Mouse (Mus musculus) kidney, embryonic 15.5 days (tissue): ENCODE results near the gene Emx1. TPM values are rescaled to one million over a fixed set of nuclear protein-coding genes. Genes with fewer than 3 reads are reported as not detected.

Experiments used
- ATAC-seq: fragments of 200-750 bp; cut with Nextera tagmentation; replicated peaks from 2 replicates; pipeline ENCODE4 v1.8.0; 2017; ENCODE audit warnings: moderate TSS enrichment; ENCODE audit not compliant: low FRiP score
- H3K27ac ChIP-seq: fragments of 300-500 bp; sonication (generic); 2 replicates; pipeline ENCODE4 v1.5.1; 2015; ENCODE audit warnings: mild to moderate bottlenecking, inconsistent platforms
- H3K27me3 ChIP-seq: fragments of 300-500 bp; sonication (generic); 2 replicates; pipeline ENCODE4 v1.6.1; 2015; ENCODE audit warnings: inconsistent platforms
- H3K36me3 ChIP-seq: fragments of 300-500 bp; sonication (generic); 2 replicates; pipeline ENCODE4 v1.6.1; 2015; ENCODE audit warnings: inconsistent platforms
- H3K4me1 ChIP-seq: fragments of 300-500 bp; sonication (generic); 2 replicates; pipeline ENCODE4 v1.6.1; 2015; ENCODE audit warnings: inconsistent platforms
- H3K4me2 ChIP-seq: fragments of 300-500 bp; sonication (generic); 2 replicates; pipeline ENCODE4 v1.6.1; 2015; ENCODE audit warnings: moderate library complexity, mild to moderate bottlenecking, inconsistent platforms
- H3K4me3 ChIP-seq: fragments of 300-500 bp; sonication (generic); replicated peaks from 2 replicates; pipeline ENCODE4 v1.5.1; 2015; ENCODE audit warnings: mild to moderate bottlenecking, inconsistent platforms
- H3K9ac ChIP-seq: fragments of 300-500 bp; sonication (generic); 2 replicates; pipeline ENCODE4 v1.6.1; 2015; ENCODE audit warnings: mild to moderate bottlenecking, inconsistent platforms
- H3K9me3 ChIP-seq: fragments of 300-500 bp; sonication (generic); replicated peaks from 2 replicates; pipeline ENCODE4 v1.6.1; 2016; ENCODE audit warnings: inconsistent platforms
- WGBS: fragments of 180-500 bp; shearing (Covaris S2); methylation state at CpG from one replicate; pipeline ENCODE4 v1.1.7; 2015; ENCODE audit warnings: mixed read lengths; 5-methylcytosine and 5-hydroxymethylcytosine counted together
- polyA plus RNA-seq: library from polyadenylated mRNA; unstranded; fragments of >200 nt; fragmentation: Nextera tagmentation; extraction: Ambion mirVana; gene quantifications from 2 replicates; pipeline ENCODE4 v1.2.1, GENCODE M21; 2015

The Emx1 gene
- polyA plus RNA-seq, 1 experiment from 2014 or later, result 12.9 TPM

DNA sequence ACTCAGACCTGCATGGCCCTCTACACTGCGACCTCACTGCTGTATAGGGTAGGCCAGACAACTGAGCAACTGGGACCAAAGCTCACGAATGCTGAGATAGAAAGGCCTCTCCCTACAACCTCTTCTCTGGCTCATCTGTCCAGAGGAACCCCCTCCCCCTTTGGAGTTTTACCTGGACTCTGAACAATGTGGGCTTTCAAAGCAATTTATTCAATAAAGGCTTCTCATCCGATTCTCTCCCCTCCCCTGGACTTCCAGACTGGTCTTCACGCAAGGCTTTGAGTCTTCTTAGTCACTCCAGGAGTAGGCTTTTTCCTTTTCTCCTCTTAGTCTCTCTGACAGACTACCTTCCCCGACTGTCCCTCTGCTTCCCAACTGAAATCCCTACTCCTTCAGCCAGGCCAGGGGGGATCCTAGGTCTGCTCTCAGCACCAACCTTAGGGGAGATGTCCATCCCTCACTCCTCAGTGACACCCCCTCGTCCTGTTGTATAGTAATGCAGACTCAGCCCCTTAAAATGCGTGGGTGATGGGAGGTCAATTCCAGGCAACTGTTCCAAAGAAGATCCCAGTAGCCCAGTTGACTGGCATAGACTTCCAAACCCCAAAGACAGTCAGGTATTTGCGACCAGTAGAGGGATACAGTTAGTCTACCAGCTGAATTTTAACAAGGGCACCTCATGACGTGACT lies 4.7 kb downstream of the Emx1 start:
- Histone ChIP-seq H3K4me3 (no peak overlapping the region), H3K27ac (no peak overlapping the region), H3K9me3 (no peaks in the 10 kb centered on the region), H3K4me2 (no peak overlapping the region), H3K27me3 (peaks cover 97% of the 10 kb centered on the region), H3K4me1 (peaks cover 41% of the 10 kb centered on the region), H3K9ac (no peak overlapping the region), H3K36me3 (no peaks in the 10 kb centered on the region)
- no peak for ATAC-seq
- 21% methylated on average over 9 of the region's 9 CpGs for WGBS

DNA sequence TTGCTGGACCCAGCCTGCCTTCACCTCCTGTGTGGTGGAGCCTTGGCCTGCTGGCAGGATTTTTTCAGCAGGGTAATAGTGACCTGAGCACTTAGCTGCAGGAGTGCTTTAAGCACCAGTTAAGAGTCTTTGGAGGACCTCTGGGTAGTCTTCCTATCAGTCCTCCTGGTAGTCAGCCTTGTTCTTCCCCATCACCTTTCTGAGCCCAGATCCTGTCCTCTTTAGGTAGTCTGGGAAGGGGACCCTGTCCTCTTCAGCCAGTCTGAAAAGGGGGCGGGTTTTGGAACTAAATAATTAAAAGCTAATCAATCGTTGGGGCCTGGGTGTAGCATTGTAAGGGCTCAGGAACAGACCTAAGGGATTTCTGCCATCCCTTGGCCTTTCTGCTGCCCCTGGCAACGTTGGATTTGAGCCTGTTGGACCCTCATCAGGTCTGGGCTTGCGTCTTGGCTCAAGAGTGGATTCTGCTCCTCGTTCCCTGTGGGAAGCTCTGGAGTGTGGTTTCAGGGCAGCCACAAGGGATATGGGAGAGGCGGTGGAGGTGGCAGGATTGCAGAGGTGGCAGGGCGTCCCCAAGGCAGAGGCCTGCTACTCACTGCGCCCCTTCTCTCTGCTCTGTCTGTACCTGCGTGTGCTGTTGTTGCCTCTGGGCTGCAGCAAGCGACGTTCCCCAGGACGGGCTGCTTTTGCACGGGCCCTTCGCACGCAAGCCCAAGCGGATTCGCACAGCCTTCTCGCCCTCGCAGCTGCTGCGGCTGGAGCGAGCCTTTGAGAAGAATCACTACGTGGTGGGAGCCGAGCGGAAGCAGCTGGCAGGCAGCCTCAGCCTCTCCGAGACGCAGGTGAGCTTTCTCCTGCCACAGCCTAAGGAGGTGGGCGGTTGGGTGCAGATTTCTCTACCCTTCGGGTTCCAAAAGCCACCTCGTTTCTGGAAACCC lies 6.4 kb downstream of the Emx1 start:
- no peak overlapping the region for H3K9ac ChIP-seq
- H3K4me1 ChIP-seq, result peaks cover 23% of the 10 kb centered on the region
- H3K27ac ChIP-seq, result no peak overlapping the region
- no peak overlapping the region for H3K4me3 ChIP-seq
- WGBS, result 4% methylated on average over 29 of the region's 29 CpGs
- H3K9me3 ChIP-seq, result no peaks in the 10 kb centered on the region
- no peak for ATAC-seq
- H3K4me2 ChIP-seq, result peak overlapping the region; percentile 31
- no peaks in the 10 kb centered on the region for H3K36me3 ChIP-seq
- H3K27me3 ChIP-seq, result peaks cover 94% of the 10 kb centered on the region

DNA sequence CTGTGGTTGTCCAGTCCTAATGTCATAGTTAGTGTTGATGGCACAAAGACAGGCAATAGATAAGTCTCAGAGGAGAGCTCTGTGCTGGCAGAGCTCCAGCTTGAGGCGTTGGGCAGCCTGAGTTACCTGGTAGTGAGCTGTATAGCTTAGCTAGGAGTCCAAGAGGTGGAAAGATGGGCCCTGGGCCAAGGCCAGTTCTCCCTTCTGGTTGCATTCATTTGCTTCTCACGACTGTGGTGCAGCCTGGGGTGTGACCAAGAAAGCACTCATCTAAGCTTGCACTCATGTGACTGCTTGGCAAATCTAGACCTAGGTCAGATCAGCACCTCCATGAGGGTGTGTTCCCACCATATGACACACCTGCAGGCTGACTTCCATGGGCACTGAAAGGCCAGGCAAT lies 10.7 kb downstream of the Emx1 start:
- H3K9ac ChIP-seq, result no peak overlapping the region
- H3K9me3 ChIP-seq, result no peaks in the 10 kb centered on the region
- no peak overlapping the region for H3K4me3 ChIP-seq
- 57% methylated on average over 2 of the region's 2 CpGs for WGBS
- H3K27me3 ChIP-seq, result peaks cover 59% of the 10 kb centered on the region
- H3K36me3 ChIP-seq, result no peaks in the 10 kb centered on the region
- ATAC-seq, result no peak
- no peak overlapping the region for H3K27ac ChIP-seq
- 0 out of 2 replicates have a peak, but pooled peaks cover 5% of the 10 kb centered on the region for H3K4me1 ChIP-seq
- no peak overlapping the region for H3K4me2 ChIP-seq

DNA sequence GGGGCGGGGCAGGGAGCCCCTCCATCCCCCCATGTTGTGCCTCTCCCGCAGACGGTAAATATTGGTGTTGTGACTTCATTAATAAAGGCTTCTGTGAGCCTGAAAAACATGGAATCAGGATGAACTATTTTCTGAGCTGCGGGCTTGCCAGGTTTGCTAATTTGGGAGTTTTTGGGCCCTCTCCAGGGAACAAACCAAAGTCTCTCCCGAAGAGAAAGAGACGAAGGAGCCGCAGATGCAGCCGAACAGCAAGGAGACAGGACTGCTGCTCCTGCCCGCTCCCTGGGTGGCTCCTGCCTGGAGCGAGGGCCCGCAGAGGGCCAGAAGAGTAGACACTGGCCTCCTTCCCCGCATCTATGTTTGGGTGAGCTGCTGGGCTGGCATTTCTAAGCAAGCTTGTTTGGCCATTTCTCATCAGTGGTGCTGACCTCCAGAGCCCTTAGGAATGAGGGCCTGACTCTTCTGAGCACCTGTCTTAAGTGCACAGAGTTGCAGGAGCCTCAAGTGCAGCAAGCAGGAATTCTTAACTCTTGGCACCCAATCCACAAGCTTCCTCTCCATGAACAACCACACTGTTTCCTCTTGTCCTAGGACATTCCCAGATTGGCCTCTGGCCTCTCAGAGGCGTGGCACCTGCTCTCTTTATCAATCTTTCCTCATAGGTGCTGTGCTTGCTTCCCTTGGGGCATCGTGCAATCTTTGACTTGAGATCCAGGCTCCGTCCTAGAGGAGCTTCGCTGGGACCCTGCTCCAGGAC lies 19.1 kb downstream of the Emx1 start:
- Histone ChIP-seq H3K36me3 (no peaks in the 10 kb centered on the region), H3K27me3 (peaks cover 40% of the 10 kb centered on the region), H3K4me1 (peaks cover 21% of the 10 kb centered on the region), H3K9me3 (no peaks in the 10 kb centered on the region), H3K27ac (no peak overlapping the region), H3K9ac (no peak overlapping the region), H3K4me2 (no peak overlapping the region), H3K4me3 (no peak overlapping the region)
- WGBS, result 46% methylated on average over 16 of the region's 16 CpGs
- no peak for ATAC-seq

DNA sequence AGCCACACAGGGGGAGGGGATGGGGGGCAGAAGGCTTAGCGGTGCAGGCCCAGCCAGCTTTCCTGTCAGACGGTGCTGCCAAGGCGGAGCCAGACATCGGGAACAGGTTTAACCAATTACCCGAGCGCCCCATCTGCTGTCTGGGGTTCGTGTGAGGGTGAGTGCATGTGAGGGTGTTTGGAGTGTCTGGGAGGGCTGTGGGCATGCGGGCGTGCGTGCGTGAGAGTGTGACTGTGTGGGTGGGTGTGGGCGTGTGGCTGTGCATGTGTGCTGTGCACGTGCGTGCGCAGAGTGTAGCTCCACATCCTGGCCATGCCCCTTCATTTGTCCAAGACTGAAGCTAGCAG lies 19.7 kb downstream of the Emx1 start:
- peak; percentile 52; the same call in 1 of the 2 replicates for ATAC-seq
- H3K4me2 ChIP-seq, result no peak overlapping the region

DNA sequence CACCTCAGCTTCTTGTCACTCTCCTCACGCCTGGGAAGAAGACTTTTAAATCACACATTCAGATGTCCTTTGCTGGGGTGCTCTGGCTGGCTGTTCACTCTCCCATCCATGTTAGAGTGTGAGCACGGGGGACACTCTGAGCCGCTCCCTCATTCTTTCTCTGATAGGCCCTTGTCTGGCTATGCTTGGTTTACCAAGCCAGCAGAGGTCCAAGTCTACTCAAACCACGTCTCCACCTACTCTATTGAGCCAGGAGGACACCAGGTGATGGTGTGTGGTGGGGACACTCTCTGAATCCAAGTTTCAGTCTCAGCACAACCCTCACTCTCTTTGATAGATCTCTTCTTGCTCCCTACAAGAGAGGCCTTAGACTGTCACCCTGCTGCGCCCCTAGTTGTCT lies 20.1 kb downstream of the Emx1 start:
- no peak overlapping the region for H3K4me2 ChIP-seq
- no peak overlapping the region for H3K4me3 ChIP-seq
- ATAC-seq, result no peak
- H3K36me3 ChIP-seq, result no peaks in the 10 kb centered on the region
- no peak overlapping the region for H3K27ac ChIP-seq
- H3K9ac ChIP-seq, result no peak overlapping the region
- peaks cover 37% of the 10 kb centered on the region for H3K27me3 ChIP-seq
- WGBS, result 61% methylated on average over 5 of the region's 5 CpGs
- H3K4me1 ChIP-seq, result peaks cover 21% of the 10 kb centered on the region
- no peaks in the 10 kb centered on the region for H3K9me3 ChIP-seq

More for the DNA sequence above, 19.7 kb downstream of the Emx1 start:
- H3K36me3 ChIP-seq, result no peaks in the 10 kb centered on the region
- H3K27me3 ChIP-seq, result peaks cover 39% of the 10 kb centered on the region
- H3K4me3 ChIP-seq, result no peak overlapping the region
- peaks cover 21% of the 10 kb centered on the region for H3K4me1 ChIP-seq
- 36% methylated on average over 15 of the region's 15 CpGs for WGBS
- H3K9ac ChIP-seq, result no peak overlapping the region
- no peak overlapping the region for H3K27ac ChIP-seq
- H3K9me3 ChIP-seq, result no peaks in the 10 kb centered on the region

DNA sequence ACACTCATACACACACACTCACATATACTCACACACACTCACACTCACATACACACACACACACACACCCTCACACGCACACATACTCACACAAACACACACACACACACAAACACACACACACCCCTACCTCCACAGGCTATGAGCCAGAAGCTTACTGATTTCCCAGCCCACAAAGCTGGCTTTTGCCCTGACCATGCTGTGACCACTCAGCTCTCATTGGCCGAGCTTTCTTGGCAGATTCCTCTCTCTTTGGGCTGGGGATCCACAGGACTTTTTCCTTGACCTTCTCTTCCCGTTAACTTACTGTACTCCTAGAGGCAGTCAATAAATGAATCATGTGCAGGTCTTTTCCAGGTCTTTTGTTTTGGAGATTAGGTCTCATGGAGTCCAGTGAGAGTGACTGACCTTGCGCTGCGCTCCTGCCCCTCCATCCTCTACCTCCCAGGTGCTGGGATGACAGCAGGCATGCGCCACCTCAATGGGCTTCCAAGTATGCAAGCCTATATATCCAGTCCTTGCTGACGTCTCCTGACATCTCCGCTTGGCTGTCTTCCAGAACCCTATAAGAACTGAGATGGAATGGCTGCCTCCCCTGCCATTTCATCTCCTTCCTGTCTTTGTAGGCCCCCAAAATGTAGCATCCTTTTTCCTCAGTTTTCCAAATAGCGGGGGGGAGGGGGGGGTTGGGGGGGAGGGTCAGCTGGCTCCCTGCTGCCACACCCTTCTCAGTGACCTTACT lies 22.2 kb downstream of the Emx1 start:
- peaks cover 21% of the 10 kb centered on the region for H3K4me1 ChIP-seq
- 74% methylated on average over 9 of the region's 9 CpGs for WGBS
- peaks cover 29% of the 10 kb centered on the region for H3K27me3 ChIP-seq
- H3K36me3 ChIP-seq, result no peaks in the 10 kb centered on the region
- H3K4me2 ChIP-seq, result no peak overlapping the region
- H3K27ac ChIP-seq, result no peak overlapping the region
- H3K9ac ChIP-seq, result no peak overlapping the region
- no peaks in the 10 kb centered on the region for H3K9me3 ChIP-seq
- H3K4me3 ChIP-seq, result no peak overlapping the region
- no peak for ATAC-seq

DNA sequence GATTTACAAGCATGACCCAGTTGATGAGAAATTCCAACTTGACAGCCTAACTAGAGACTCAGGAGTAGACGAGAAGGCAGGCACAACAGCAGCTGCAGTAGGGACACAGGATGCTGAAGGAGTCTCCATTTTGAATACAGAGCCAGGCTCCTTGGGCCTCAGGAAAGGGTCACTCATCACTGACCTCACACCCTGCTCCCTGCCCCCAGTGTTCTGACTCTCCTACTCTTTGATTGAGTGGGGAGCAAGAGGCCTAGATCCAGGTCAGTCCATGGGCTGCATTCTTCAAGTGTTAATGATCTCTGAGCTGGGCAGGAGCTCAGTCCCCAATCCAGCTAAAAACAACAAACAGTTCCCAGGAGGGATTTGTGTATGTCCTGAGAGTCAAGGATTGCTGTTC lies 23.4 kb downstream of the Emx1 start:
- H3K4me3 ChIP-seq, result no peak overlapping the region
- H3K4me1 ChIP-seq, result peaks cover 21% of the 10 kb centered on the region
- H3K27me3 ChIP-seq, result peaks cover 22% of the 10 kb centered on the region
- H3K9ac ChIP-seq, result no peak overlapping the region
- peak; percentile 16; the same call in 1 of the 2 replicates for ATAC-seq
- 22% methylated on average over 1 of the region's 1 CpGs for WGBS
- no peak overlapping the region for H3K4me2 ChIP-seq
- H3K36me3 ChIP-seq, result no peaks in the 10 kb centered on the region
- H3K27ac ChIP-seq, result 0 out of 2 replicates have a peak overlapping the region, but pooled peaks have one; percentile 1
- no peaks in the 10 kb centered on the region for H3K9me3 ChIP-seq

DNA sequence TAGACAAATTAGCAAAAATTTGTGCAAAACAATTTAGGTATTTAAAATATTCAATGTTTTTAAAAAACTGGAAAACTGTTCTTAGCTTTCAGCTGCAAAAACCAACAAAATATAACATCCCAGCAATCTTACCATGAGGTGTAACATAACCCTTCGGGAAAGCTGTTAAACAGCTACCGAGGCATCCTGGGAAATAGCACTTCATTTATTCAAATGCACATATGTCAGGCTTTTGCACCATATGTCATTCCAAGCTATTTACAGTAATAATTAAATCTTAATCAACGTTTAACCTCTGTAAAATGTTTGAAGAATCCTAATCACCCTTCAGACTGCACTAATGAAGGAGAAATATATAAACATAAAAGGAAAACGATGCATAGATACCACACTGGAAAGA lies 31.0 kb downstream of the Emx1 start:
- Histone ChIP-seq H3K4me1 (peaks cover 9% of the 10 kb centered on the region; the same call in 1 of the 2 replicates), H3K9ac (no peak overlapping the region), H3K9me3 (no peaks in the 10 kb centered on the region), H3K27me3 (no peaks in the 10 kb centered on the region), H3K4me3 (no peak overlapping the region), H3K36me3 (no peaks in the 10 kb centered on the region), H3K27ac (no peak overlapping the region), H3K4me2 (no peak overlapping the region)
- whole genome bisulfite sequencing, result 74% methylated on average over 4 of the region's 4 CpGs
- no peak for ATAC-seq

DNA sequence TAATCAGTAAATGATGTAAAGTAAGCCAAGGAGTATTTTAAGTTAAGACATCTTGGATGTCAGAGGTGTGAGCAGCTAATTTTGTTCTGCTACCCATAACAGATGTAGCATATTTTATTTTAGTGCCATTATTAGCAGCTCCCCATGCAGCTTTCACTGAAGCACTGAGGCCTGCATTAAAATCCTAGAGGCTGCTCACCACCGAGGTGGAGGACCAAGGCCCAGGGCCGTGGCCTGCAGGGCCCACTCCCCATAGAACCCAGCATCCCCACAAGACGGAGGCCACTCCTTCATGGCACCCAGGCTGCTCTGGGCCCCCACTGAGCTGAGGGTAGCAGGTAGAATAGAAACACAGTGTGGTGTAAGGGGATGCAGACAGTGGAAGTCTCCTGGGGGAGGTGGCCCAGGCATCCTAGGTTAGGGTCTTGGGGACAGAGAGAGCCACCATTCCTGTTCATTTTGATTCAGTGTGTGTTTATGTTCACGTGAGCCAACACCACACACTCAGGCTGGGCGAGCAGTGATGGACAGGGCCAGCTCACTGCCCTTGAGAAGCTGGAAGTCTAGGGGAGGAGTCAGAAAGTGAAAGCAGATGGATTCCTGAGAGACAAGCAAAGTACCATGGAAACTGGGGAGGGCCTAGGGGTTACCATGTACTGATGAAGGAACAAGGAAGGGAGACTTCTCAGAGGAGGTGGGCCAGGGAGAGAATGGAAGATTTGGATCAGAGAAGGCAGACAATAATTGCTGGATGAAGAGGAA lies 31.6 kb downstream of the Emx1 start:
- no peak overlapping the region for H3K9ac ChIP-seq
- ATAC-seq, result no peak
- no peaks in the 10 kb centered on the region for H3K27me3 ChIP-seq
- no peak overlapping the region for H3K27ac ChIP-seq
- no peak overlapping the region for H3K4me3 ChIP-seq
- no peaks in the 10 kb centered on the region for H3K9me3 ChIP-seq
- H3K4me1 ChIP-seq, result peaks cover 15% of the 10 kb centered on the region; the same call in 1 of the 2 replicates
- no peak overlapping the region for H3K4me2 ChIP-seq
- WGBS, result 64% methylated on average over 5 of the region's 5 CpGs
- no peaks in the 10 kb centered on the region for H3K36me3 ChIP-seq

DNA sequence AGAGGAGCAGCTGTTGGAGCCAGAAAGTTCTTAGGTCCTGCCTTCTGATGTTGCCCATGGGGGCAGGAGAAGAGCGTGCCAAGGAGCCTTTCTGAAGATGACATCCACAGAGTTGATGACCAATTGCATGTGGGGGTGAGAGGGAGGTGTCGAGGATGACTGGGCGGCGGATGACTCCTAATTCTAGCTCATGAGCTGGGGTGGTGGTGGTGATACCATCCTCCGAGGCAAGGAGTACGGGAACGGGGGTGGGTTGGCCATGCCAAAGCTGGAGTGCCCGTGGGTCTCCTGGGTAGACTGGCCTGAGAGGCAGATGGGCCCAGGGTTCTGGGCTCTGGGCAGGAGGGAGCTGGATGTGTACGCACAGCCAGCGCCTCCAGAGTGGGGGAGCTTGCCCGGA lies 32.5 kb downstream of the Emx1 start:
- peaks cover 20% of the 10 kb centered on the region for H3K4me1 ChIP-seq
- H3K27ac ChIP-seq, result no peak overlapping the region
- H3K9me3 ChIP-seq, result no peaks in the 10 kb centered on the region
- no peak overlapping the region for H3K4me3 ChIP-seq
- no peak overlapping the region for H3K9ac ChIP-seq
- H3K36me3 ChIP-seq, result no peaks in the 10 kb centered on the region
- no peak overlapping the region for H3K4me2 ChIP-seq
- ATAC-seq, result no peak
- 91% methylated on average over 11 of the region's 11 CpGs for WGBS
- H3K27me3 ChIP-seq, result no peaks in the 10 kb centered on the region
